Mouse (Mus musculus) CH12.LX (cell line): ENCODE measurements around the gene Pnn. TPM values are rescaled to one million over a fixed set of nuclear protein-coding genes. Genes with fewer than 3 reads are reported as not detected.

Experiments used
- DNase-seq: peaks from one replicate; pipeline ENCODE4 v3.0.0-alpha.2; 2013; ENCODE audit errors: extremely low read depth
- H3K27ac ChIP-seq: 2 replicates; pipeline ENCODE4 v1.5.1; 2012; ENCODE audit warnings: low read depth, mild to moderate bottlenecking, control low read depth, moderate library complexity; ENCODE audit not compliant: insufficient read depth
- H3K27me3 ChIP-seq: replicated peaks from 2 replicates; pipeline ENCODE3; 2012; ENCODE audit warnings: inconsistent platforms
- H3K36me3 ChIP-seq, 2 experiments: replicated peaks in 1 of 2; 2 replicates each; pipeline versions ENCODE3 to v1.6.1; 2012; ENCODE audit warnings: inconsistent platforms in 1 of 2, low read length in 1 of 2, mild to moderate bottlenecking in 1 of 2, mixed read lengths in 1 of 2, moderate library complexity in 1 of 2; ENCODE audit not compliant: control insufficient read depth in 1 of 2, insufficient read depth in 1 of 2
- H3K4me1 ChIP-seq, 2 experiments: 2 replicates each; pipeline ENCODE4 v1.6.1; 2012; ENCODE audit warnings: inconsistent platforms in 1 of 2, moderate library complexity in 1 of 2; ENCODE audit not compliant: insufficient read depth in 2 of 2, control insufficient read depth in 1 of 2
- H3K4me2 ChIP-seq: 2 replicates; pipeline ENCODE4 v1.6.1; 2012; ENCODE audit warnings: low read depth, mild to moderate bottlenecking, control low read depth; ENCODE audit not compliant: poor library complexity, insufficient read depth, severe bottlenecking
- H3K4me3 ChIP-seq, 3 experiments: fragments of 150-350 bp in 1 of 3; sonication (generic) in 1 of 3; replicated peaks in 1 of 3; 2 replicates each; pipeline versions ENCODE3 to v1.5.1; 2011 to 2012; ENCODE audit warnings: low read depth in 2 of 3, low read length in 2 of 3, mild to moderate bottlenecking in 2 of 3, moderate library complexity in 2 of 3, control low read depth in 1 of 3, improper control_type of control experiment in 1 of 3, inconsistent platforms in 1 of 3, mixed read lengths in 1 of 3; ENCODE audit not compliant: poor library complexity in 1 of 3
- H3K79me2 ChIP-seq: replicated peaks from 2 replicates; pipeline ENCODE4 v1.6.1; 2012; ENCODE audit warnings: mild to moderate bottlenecking, moderate library complexity; ENCODE audit not compliant: control insufficient read depth, poor library complexity, insufficient read depth, severe bottlenecking; ENCODE audit errors: extremely low read depth
- H3K9ac ChIP-seq: 2 replicates; pipeline ENCODE4 v1.6.1; 2012; ENCODE audit warnings: low read depth, mild to moderate bottlenecking, control low read depth, moderate library complexity; ENCODE audit not compliant: insufficient read depth
- H3K9me3 ChIP-seq: replicated peaks from 2 replicates; pipeline ENCODE3; 2012; ENCODE audit warnings: low read length, inconsistent platforms, mixed read lengths
- BHLHE40 ChIP-seq: IDR thresholded peaks from 2 replicates; pipeline ENCODE4 v1.6.1; 2011; ENCODE audit warnings: mild to moderate bottlenecking, low read depth, low read length, improper control_type of control experiment
- CHD1 ChIP-seq: IDR thresholded peaks from 2 replicates; pipeline ENCODE4 v1.6.1; 2012; ENCODE audit warnings: low read depth, low read length, improper control_type of control experiment, inconsistent platforms
- CTCF ChIP-seq, 2 experiments: IDR thresholded peaks in 1 of 2; conservative IDR thresholded peaks in 1 of 2; 2 replicates each; pipeline ENCODE4 v1.5.1; 2011 to 2012; ENCODE audit warnings: low read depth in 2 of 2, low read length in 2 of 2, improper control_type of control experiment in 1 of 2, inconsistent platforms in 1 of 2, mild to moderate bottlenecking in 1 of 2, moderate library complexity in 1 of 2
- EP300 ChIP-seq: IDR thresholded peaks from 2 replicates; pipeline ENCODE4 v1.6.1; 2011; ENCODE audit warnings: low read length, improper control_type of control experiment
- ETS1 ChIP-seq: conservative IDR thresholded peaks from 2 replicates; pipeline ENCODE4 v1.6.1; 2012; ENCODE audit warnings: low read depth, mild to moderate bottlenecking, inconsistent platforms, low read length, improper control_type of control experiment, moderate library complexity
- GABPA ChIP-seq: IDR thresholded peaks from 2 replicates; pipeline ENCODE4 v1.6.1; 2012; ENCODE audit warnings: low read depth, low read length, improper control_type of control experiment, inconsistent platforms; ENCODE audit not compliant: insufficient replicate concordance
- IRF4 ChIP-seq: IDR thresholded peaks from 2 replicates; pipeline ENCODE4 v1.6.1; 2014; ENCODE audit warnings: low read depth, mild to moderate bottlenecking, inconsistent platforms, low read length, improper control_type of control experiment
- JUND ChIP-seq: conservative IDR thresholded peaks from 2 replicates; pipeline ENCODE4 v1.6.1; 2011; ENCODE audit warnings: low read depth, low read length, improper control_type of control experiment
- KAT2A ChIP-seq: IDR thresholded peaks from 2 replicates; pipeline ENCODE4 v1.6.1; 2012; ENCODE audit warnings: low read length, improper control_type of control experiment, inconsistent platforms; ENCODE audit not compliant: insufficient replicate concordance
- MAX ChIP-seq: IDR thresholded peaks from 2 replicates; pipeline ENCODE4 v1.6.1; 2011; ENCODE audit warnings: low read length, improper control_type of control experiment
- MAZ ChIP-seq: IDR thresholded peaks from 2 replicates; pipeline ENCODE4 v1.6.1; 2012; ENCODE audit warnings: low read depth, mild to moderate bottlenecking, inconsistent platforms, low read length, improper control_type of control experiment, moderate library complexity
- MEF2A ChIP-seq: IDR thresholded peaks from 2 replicates; pipeline ENCODE4 v1.6.1; 2014; ENCODE audit warnings: low read depth, mild to moderate bottlenecking, inconsistent platforms, low read length, improper control_type of control experiment, borderline replicate concordance
- MYC ChIP-seq: IDR thresholded peaks from 2 replicates; pipeline ENCODE4 v1.6.1; 2011; ENCODE audit warnings: low read depth, mild to moderate bottlenecking, improper control_type of control experiment, low read length
- NELFE ChIP-seq: IDR thresholded peaks from 2 replicates; pipeline ENCODE4 v1.6.1; 2011; ENCODE audit warnings: low read depth, low read length, improper control_type of control experiment
- NRF1 ChIP-seq: IDR thresholded peaks from 2 replicates; pipeline ENCODE4 v1.6.1; 2014; ENCODE audit warnings: low read depth, mild to moderate bottlenecking, inconsistent platforms, low read length, improper control_type of control experiment, moderate library complexity
- RAD21 ChIP-seq: IDR thresholded peaks from 2 replicates; pipeline ENCODE4 v1.6.1; 2011; ENCODE audit warnings: low read depth, mild to moderate bottlenecking, low read length, improper control_type of control experiment, moderate library complexity
- SMC3 ChIP-seq: IDR thresholded peaks from 2 replicates; pipeline ENCODE4 v1.6.1; 2011; ENCODE audit warnings: low read depth, low read length, improper control_type of control experiment
- TBP ChIP-seq: conservative IDR thresholded peaks from 2 replicates; pipeline ENCODE4 v1.6.1; 2011; ENCODE audit warnings: low read depth, low read length, improper control_type of control experiment
- USF1 ChIP-seq: IDR thresholded peaks from 2 replicates; pipeline ENCODE4 v1.6.1; 2014; ENCODE audit warnings: low read depth, mild to moderate bottlenecking, inconsistent platforms, low read length, improper control_type of control experiment
- ZC3H11A ChIP-seq: IDR thresholded peaks from 2 replicates; pipeline ENCODE4 v1.6.1; 2012; ENCODE audit warnings: low read depth, mild to moderate bottlenecking, inconsistent platforms, low read length, improper control_type of control experiment
- dilution Hi-C: fragments of 300-500 bp; cut with MboI; formaldehyde crosslinking; loops from 2 replicates; pipeline ENCODE4 v1.14.3; 2020; ENCODE audit warnings: low sequenced_read_pairs; ENCODE audit not compliant: extremely low pct_unique_long_range_greater_than_20kb, extremely low pct_ligation_motif_present
- in situ Hi-C: fragments of 300-500 bp; cut with MboI; formaldehyde crosslinking; loops from 3 replicates; pipeline ENCODE4 v1.14.3; 2019; ENCODE audit warnings: low sequenced_read_pairs, low pct_ligation_motif_present, low pct_unique_long_range_greater_than_20kb, mixed read lengths
- polyA plus RNA-seq: library from polyadenylated mRNA; unstranded; fragments of >175 nt; gene quantifications from 2 replicates; pipeline ENCODE4 v1.2.1, GENCODE M21; 2012; ENCODE audit warnings: low read depth; ENCODE audit not compliant: insufficient read length
- total RNA-seq, 2 experiments: library from RNA; depleted of rRNA; stranded (reverse); fragments of 300-350 nt in 1 of 2; fragments of >200 nt in 1 of 2; gene quantifications; 2 replicates each; pipeline ENCODE4 v1.2.3; 2012 to 2014

Gene Pnn
- total and polyA plus RNA-seq, 3 experiments, result 31.9 to 132 (median 33.6) TPM

GRCm38 (mm10) chr12:59080461-59080860, 13.8 kb downstream of the Pnn start:
- Histone ChIP-seq H3K27me3 (no peaks in the 10 kb centered on the region), H3K9ac (no peak overlapping the region), H3K79me2 (no peaks in the 10 kb centered on the region), H3K27ac (no peak overlapping the region), H3K4me3 (no peak overlapping the region), H3K4me2 (no peak overlapping the region), H3K36me3 (peaks cover 0 to 23% of the 10 kb centered on the region in 2 experiments), H3K4me1 (no peaks in the 10 kb centered on the region), H3K9me3 (no peaks in the 10 kb centered on the region)
- dilution Hi-C loops, result no loop called here
- no peak for TF ChIP-seq NELFE
- TF ChIP-seq MAX, result no peak
- no peak for TF ChIP-seq BHLHE40
- TF ChIP-seq TBP, result no peak
- TF ChIP-seq JUND, result no peak
- TF ChIP-seq USF1, result no peak
- TF ChIP-seq KAT2A, result no peak
- TF ChIP-seq, all 38 proteins: peak for 0
- in situ Hi-C loops, result no loop called here
- no peak for DNase-seq

DNA sequence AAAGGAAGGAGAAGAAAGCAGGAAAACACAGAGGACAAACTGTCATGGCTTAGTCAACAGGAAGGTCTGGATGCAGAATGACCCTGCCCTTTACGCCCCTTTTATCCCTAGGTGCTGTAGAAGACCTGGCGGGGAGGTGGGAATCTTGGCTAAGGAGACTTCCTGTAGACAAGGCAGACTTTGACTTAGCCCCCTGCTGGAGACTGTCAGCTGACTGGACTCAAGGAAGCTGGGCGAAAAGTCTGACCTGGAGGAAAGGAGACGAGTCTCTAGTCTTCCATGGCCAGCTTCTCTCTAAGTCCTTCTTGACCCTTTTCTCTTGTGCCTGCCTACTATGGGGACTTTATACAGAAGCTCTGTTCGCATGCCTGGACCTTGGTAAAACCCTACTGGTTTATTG, 17.8 kb downstream of the Pnn start:
- H3K4me1 ChIP-seq, result no peaks in the 10 kb centered on the region
- no peak overlapping the region for H3K4me3 ChIP-seq
- TF ChIP-seq RAD21 (no peak), MAX (no peak), GABPA (no peak), CTCF (conservative IDR thresholded peaks at IDR 0.05 in 1 of 2, IDR thresholded peaks at IDR 0.05 in 1 of 2; ENCODE audit: low read depth in 2 of 2, low read length in 2 of 2) (peak in 1 of 2 experiments; percentile 11; a peak in 1 of 4 replicates)
- TF ChIP-seq, all 38 proteins: peak for 1
- Histone ChIP-seq H3K27ac (no peak overlapping the region), H3K9ac (no peak overlapping the region), H3K79me2 (no peaks in the 10 kb centered on the region), H3K4me2 (no peak overlapping the region), H3K9me3 (no peaks in the 10 kb centered on the region), H3K36me3 (peaks cover 0 to 4% of the 10 kb centered on the region in 2 experiments), H3K27me3 (no peaks in the 10 kb centered on the region)
- dilution Hi-C loops (no loop called here), in situ Hi-C loops (no loop called here)
- no peak for DNase-seq

GRCm38 (mm10) chr12:59086171-59086570, 19.5 kb downstream of the Pnn start:
- no peak for DNase-seq
- Histone ChIP-seq H3K27me3 (no peaks in the 10 kb centered on the region), H3K79me2 (no peaks in the 10 kb centered on the region), H3K27ac (no peak overlapping the region), H3K36me3 (no peaks in the 10 kb centered on the region), H3K4me1 (no peaks in the 10 kb centered on the region), H3K4me3 (no peak overlapping the region), H3K9me3 (no peaks in the 10 kb centered on the region), H3K9ac (no peak overlapping the region), H3K4me2 (no peak overlapping the region)
- in situ Hi-C loops (no loop called here), dilution Hi-C loops (no loop called here)
- TF ChIP-seq NRF1 (no peak), MYC (no peak), USF1 (no peak), ZC3H11A (no peak), JUND (no peak), ETS1 (no peak), NELFE (no peak), GABPA (no peak), SMC3 (no peak), CHD1 (no peak), TBP (no peak), MAZ (no peak), EP300 (no peak), MEF2A (no peak), IRF4 (no peak), CTCF (conservative IDR thresholded peaks at IDR 0.05 in 1 of 2, IDR thresholded peaks at IDR 0.05 in 1 of 2; ENCODE audit: low read depth in 2 of 2, low read length in 2 of 2) (no peak), RAD21 (no peak)
